Mouse (Mus musculus) brain, embryonic 14.5 days (tissue): ENCODE results near the gene Mafb.

Experiments used
- CTCF ChIP-seq: fragments of 200-500 bp; IDR thresholded peaks from 2 replicates; pipeline ENCODE4 v1.5.1; 2012; ENCODE audit warnings: inconsistent platforms, mild to moderate bottlenecking, moderate library complexity, borderline replicate concordance; ENCODE audit not compliant: insufficient read depth, insufficient read length; ENCODE audit errors: extremely low read depth
- POLR2A ChIP-seq: fragments of 200-500 bp; IDR thresholded peaks from 2 replicates; pipeline ENCODE4 v1.6.1; 2012; ENCODE audit warnings: mild to moderate bottlenecking, inconsistent platforms, borderline replicate concordance; ENCODE audit not compliant: poor library complexity, insufficient read depth, insufficient read length, severe bottlenecking; ENCODE audit errors: extremely low read depth

GRCm38 (mm10) chr2:160335043-160335442 lies 31.8 kb downstream of the Mafb start:
- no peak for TF ChIP-seq POLR2A
- no peak for TF ChIP-seq CTCF
